Mouse (Mus musculus): ENCODE results near the gene Popdc2.

Popdc2 gene

GRCm38 (mm10) chr16:38400311-38400960 lies 38.4 kb downstream of the Popdc2 start:
- DNase-seq (ENCODE audit: low spot score in 2 of 2): no peak

- DNase-seq (ENCODE audit: low spot score in 2 of 2): no peak
These were observed 39.5 kb downstream of the Popdc2 start for GRCm38 (mm10) chr16:38401468-38401867.

- DNase-seq (ENCODE audit: low spot score in 2 of 2): peak in 1 of 2 experiments; percentile 37
These were observed 41.6 kb downstream of the Popdc2 start for GRCm38 (mm10) chr16:38403639-38404038.

- no peak for DNase-seq (ENCODE audit: low spot score in 2 of 2)
These were observed 44.3 kb downstream of the Popdc2 start for GRCm38 (mm10) chr16:38406293-38406692.

- no peak for DNase-seq (ENCODE audit: low spot score in 2 of 2)
These were observed 44.7 kb downstream of the Popdc2 start for GRCm38 (mm10) chr16:38406708-38407107.

GRCm38 (mm10) chr16:38407584-38407983 lies 45.6 kb downstream of the Popdc2 start:
- DNase-seq (ENCODE audit: low spot score in 2 of 2): no peak

GRCm38 (mm10) chr16:38408416-38408815 lies 46.4 kb downstream of the Popdc2 start:
- DNase-seq (ENCODE audit: low spot score in 2 of 2): no peak

- no peak for DNase-seq (ENCODE audit: low spot score in 2 of 2)
These were observed 52.9 kb downstream of the Popdc2 start for GRCm38 (mm10) chr16:38414953-38415352.

GRCm38 (mm10) chr16:38425374-38425773 lies 63.4 kb downstream of the Popdc2 start:
- no peak for DNase-seq (ENCODE audit: low spot score in 2 of 2)

- no peak for DNase-seq (ENCODE audit: low spot score in 2 of 2)
These were observed 63.8 kb downstream of the Popdc2 start for GRCm38 (mm10) chr16:38425799-38426198.

Measured in spleen, postnatal 10 days (tissue).